Mouse (Mus musculus): ENCODE data around the gene Mvb12a.
A peak's percentile ranks its signal among the peaks of the same experiment; 100 is the strongest.

Gene Mvb12a

GRCm38 (mm10) chr8:71563992-71564391, 21.3 kb downstream of the Mvb12a start:
- DNase-seq (ENCODE audit: low spot score): no peak

DNA sequence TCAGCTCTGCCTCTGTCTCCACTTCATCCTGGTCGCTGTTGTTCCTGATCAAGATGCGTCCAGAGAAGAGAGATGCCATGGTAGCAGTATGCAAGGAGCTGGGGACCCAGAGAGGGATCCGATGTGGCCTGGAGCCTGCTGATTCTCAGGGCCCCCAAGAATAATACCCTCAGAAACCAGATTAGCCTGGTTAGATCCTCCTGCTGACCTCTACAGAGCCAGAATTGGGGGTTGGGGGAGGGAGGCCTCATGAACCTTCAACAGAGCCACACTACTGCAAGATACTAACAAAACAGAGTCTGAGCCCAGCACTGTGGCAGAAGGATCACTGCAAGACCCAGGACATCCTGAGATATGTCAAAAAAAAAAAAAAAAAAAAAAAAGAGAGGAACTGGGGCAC, 23.8 kb downstream of the Mvb12a start, which contains the start of gene Nxnl1:
Gene Nxnl1, minus strand, starts transcription at position 101 of the 400 bp plus-strand sequence.
- no peak for DNase-seq (ENCODE audit: low spot score)

DNA sequence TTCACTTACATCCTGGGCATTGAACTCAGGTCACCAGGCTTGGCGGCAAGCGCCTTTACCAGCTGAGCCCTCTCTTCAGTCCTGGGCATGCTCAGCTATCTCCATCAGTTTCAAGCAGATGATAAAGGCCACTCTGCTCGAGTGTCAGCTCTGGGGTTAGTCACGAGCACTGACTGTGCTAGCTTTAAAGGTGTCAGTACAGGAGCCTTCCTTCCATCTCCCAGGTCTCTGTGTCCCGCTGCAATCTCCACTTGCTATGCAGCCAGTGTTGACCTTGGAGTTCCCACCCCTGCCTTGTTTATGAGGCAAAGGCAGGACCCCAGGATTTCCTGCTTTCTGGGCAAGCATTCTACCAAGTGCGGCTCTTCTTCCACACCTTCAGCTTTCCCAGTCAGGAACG, 24.9 kb downstream of the Mvb12a start:
- no peak for DNase-seq (ENCODE audit: low spot score)

DNA sequence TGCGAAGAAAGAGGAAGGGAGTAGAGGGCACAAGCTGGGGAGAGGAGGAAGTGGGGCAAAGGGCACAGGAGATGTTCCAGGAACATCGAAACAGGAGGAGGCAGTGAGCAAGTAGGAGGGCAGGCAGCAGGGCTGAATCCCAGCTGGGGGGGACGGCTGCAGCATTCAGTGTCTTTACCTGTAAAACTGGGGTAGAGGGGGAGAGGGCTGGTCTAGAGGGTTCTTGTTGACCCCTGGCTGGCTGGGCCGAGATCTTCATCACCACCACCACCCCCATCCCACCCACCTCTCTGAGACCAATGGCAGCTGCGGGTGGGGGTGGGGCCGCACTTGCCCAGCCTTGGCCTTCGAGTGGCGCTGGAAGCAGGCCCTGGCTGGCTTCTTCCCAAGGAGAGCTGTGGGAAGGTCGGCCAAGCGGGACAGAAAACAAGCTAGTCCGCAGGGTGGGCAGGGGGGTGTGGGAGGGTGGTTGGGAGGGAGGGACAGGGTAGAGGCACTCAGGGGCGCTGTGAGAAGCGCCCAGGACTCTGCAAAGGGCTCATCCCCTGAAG, 25.7 kb downstream of the Mvb12a start, which contains the start of gene Slc27a1:
Gene Slc27a1, plus strand, starts transcription at position 496 of the 551 bp plus-strand sequence.
- DNase-seq (ENCODE audit: low spot score): no peak

GRCm38 (mm10) chr8:71568941-71569340, 26.2 kb downstream of the Mvb12a start:
- no peak for DNase-seq (ENCODE audit: low spot score)

DNA sequence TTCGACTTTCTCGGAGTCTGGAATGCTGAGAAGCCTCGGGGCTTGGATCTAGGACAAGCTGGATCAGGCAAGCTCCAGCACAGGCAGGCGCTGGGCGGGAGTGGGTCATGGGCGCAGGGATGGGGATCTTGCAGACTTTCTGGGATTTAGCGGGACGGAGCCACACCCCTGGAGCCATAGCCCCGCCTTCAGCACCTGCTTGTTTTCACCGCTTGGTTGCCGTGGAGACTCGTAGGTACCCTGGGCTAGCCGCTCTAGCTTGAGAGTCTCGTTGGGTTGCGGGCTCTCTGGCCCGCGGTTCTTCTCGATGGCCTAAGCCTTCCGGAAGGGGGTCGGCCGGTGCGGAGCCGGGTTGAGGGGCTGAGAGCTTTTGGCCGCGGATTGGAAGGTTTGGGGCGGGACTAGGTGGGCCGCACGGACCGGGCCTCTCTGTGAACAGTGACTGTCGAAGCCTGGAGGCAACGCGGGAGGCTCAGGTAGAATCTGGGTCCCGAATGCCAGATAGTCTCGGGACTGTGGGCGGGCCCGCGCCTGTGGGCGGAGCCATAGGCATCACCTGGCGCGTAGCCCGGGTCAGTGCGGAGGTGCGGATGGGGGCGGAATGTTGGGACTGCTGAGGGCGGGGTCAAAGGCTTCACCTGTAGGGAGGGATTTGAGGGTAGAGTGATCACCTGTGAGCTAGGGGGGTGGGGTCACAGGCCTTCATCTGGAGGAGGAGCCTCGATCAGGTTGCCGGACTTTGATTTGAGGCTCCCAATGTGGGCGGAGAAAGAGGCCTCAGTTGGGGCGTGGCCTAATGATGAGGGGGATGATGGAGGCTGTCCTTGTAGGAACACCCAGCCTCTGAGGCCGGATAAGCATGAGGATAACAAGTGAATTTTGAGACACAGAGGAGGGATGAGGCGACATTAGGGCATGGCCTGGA, 26.9 kb downstream of the Mvb12a start:
- peak; percentile 66 for DNase-seq (ENCODE audit: low spot score)

DNA sequence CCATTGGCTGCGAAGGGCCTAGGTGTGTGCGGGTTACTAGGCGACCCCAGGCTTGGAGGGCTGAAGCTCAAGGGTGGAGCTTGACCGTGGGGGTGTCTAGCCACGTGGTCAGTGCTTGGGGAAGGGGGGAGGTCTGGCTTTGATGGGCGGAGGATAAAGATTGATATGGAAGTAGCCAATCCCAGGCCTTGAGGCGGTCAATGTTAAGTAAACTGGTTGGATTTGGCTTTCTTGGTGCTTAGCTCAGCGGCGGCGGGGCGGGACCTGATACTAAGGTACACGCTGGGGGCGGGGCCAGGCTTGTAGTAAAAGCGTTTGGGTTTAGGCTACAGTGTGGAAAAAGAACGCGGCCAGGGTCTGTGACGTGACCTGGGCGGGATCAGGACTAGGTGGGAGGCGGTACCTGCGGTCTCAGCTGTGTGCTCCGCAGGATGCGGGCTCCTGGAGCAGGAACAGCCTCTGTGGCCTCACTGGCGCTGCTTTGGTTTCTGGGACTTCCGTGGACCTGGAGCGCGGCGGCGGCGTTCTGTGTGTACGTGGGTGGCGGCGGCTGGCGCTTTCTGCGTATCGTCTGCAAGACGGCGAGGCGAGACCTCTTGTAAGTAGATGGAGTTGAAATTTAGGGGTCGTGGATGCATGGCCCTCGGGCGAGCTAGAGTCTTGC, 27.7 kb downstream of the Mvb12a start:
- peak; percentile 81 for DNase-seq (ENCODE audit: low spot score)

GRCm38 (mm10) chr8:71572077-71572476, 29.4 kb downstream of the Mvb12a start:
- DNase-seq (ENCODE audit: low spot score): no peak

GRCm38 (mm10) chr8:71572847-71573633, 30.3 kb downstream of the Mvb12a start:
- DNase-seq (ENCODE audit: low spot score): no peak

DNA sequence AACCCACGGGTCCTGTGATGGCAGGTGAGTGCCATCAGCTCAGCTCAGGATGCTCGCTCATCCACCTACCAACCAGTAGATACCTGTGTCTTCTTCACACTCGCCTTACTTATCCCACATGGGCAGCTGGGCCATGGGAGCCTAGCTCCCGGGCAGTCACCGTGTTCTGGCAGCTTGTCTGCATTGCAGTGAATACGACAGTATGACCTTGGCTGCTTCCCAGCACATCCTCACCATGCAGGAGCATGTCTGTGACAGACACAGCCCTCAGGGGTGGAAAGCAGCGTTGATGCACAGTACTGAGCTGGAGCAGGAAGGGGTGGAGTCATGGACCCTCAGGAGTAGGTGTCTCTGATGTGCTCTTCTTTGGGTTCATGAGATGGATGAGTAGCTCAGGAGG, 31.7 kb downstream of the Mvb12a start:
- DNase-seq (ENCODE audit: low spot score): no peak

- no peak for DNase-seq (ENCODE audit: low spot score)
These were observed 32.3 kb downstream of the Mvb12a start for GRCm38 (mm10) chr8:71575020-71575419.

DNA sequence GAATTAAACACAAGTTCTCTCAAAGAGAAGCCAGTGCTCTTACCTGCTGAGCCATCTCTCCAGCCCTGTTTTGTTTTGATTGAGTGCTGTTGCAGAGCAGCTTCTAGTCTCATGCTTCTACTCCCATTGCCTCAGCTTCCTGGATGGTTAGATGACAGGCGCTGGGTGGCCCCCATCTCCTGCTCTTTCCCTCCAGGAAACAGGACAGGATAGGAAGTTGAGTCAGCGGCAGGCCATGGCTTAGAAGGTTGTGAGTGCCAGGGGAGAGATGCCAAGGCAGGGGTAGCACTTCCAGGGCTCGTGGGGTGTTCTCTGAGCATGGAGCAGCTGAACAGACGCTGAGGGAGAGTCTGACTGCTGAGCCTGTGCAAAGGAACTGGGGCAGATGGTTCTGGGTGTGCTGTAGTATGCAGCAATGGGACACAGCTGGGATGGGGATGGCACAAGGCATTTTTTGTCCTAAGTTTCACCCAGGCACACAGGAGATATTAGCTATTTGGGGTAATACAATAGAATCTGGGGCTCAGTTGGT, 35.2 kb downstream of the Mvb12a start:
- DNase-seq (ENCODE audit: low spot score): no peak

- no peak for DNase-seq (ENCODE audit: low spot score)
These were observed 36.3 kb downstream of the Mvb12a start for GRCm38 (mm10) chr8:71579009-71579408.

DNA sequence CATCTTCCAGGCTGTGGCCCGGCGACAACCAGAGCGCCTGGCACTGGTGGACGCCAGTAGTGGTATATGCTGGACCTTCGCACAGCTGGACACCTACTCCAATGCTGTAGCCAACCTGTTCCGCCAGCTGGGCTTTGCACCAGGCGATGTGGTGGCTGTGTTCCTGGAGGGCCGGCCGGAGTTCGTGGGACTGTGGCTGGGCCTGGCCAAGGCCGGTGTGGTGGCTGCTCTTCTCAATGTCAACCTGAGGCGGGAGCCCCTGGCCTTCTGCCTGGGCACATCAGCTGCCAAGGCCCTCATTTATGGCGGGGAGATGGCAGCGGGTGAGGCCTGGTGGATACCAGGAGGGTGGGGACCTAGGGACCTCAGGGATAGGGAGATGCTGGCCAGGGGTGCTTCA, 36.8 kb downstream of the Mvb12a start:
- no peak for DNase-seq (ENCODE audit: low spot score)

DNA sequence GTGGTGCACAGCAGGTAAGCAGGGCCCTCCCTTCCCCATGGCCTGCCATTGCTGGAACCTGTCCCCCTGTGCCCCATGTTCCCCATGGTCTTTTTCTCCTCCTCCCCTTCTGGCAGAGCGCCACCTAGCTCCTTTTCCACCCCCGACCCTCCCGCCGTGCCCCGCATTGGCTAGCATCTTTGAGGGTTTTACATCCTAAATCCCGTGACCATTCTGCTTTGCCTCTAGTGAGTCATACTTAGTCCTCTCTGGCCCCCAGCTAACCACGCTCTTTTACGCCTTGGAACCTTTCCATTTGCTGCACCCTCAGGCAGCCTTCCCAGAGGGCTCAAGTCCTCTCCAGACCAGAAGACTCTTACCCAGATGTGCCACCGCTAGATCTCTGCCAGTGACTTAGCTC, 37.5 kb downstream of the Mvb12a start:
- DNase-seq (ENCODE audit: low spot score): no peak

DNA sequence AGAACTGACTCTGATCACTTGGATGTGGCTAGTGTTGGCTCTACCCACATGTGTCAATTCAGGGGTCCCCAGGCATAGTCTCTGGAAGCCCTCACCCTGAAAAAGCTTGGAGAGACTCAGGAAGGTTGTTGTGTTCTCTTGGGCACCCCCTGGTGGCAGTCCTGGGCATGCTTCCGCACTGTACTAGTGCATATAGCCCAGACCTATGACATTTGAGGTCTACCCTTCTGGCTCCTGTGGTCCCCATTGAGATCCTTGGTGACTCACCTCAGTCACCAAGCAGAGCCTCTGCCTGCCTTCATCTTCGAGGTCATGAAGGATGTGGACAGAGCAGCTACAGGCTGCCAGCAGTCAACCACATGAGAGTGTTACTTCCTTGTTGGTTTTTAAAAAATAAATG, 44.2 kb downstream of the Mvb12a start:
- DNase-seq (ENCODE audit: low spot score): no peak

GRCm38 (mm10) chr8:71588762-71589161, 46.0 kb downstream of the Mvb12a start:
- no peak for DNase-seq (ENCODE audit: low spot score)

DNA sequence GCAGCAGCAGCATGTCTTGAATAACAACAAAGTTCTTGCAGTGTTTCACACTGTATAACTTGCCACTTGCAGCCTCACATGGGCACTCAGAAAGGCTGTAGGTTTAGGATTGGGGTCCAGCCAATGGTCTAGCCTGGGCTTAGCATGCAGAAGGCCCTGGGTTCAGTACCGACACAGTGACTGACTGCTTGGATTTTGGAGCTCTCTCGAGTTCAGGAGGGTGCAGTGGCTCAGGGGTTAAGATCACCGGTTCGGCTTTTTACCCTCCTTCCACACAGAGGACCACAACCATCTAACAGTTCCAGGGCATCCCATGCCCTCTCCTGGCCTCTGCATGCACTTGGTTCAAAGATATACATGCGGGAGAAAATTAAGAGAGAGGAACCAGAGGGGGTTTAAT, 48.3 kb downstream of the Mvb12a start:
- DNase-seq (ENCODE audit: low spot score): no peak

GRCm38 (mm10) chr8:71591471-71592373, 49.0 kb downstream of the Mvb12a start, which contains the start of gene Pgls:
Gene Pgls (plus strand): TSS chr8:71592176.
- peak; percentile 85 for DNase-seq (ENCODE audit: low spot score)

- no peak for DNase-seq (ENCODE audit: low spot score)
These were observed 49.9 kb downstream of the Mvb12a start for GRCm38 (mm10) chr8:71592374-71593170.

All from urinary bladder, postnatal 10 days (tissue).